Mouse (Mus musculus): ENCODE data around the gene Ciz1.
A peak's percentile ranks its signal among the peaks of the same experiment; 100 is the strongest.

Gene Ciz1

GRCm38 (mm10) chr2:32352151-32353006 lies at the start of gene Ciz1:
TSS of gene Ciz1 (plus strand) at chr2:32352327.
- DNase-seq (ENCODE audit: low read depth, low spot score), result peak; percentile 50

GRCm38 (mm10) chr2:32302952-32303351 lies 49.2 kb upstream of the Ciz1 start:
- no peak for DNase-seq (ENCODE audit: low read depth, low spot score)

GRCm38 (mm10) chr2:32304145-32304832 lies 47.8 kb upstream of the Ciz1 start:
- peak; percentile 46 for DNase-seq (ENCODE audit: low read depth, low spot score)

- no peak for DNase-seq (ENCODE audit: low read depth, low spot score)
Measured at GRCm38 (mm10) chr2:32305668-32306067, 46.5 kb upstream of the Ciz1 start.

- DNase-seq (ENCODE audit: low read depth, low spot score), result no peak
Measured at GRCm38 (mm10) chr2:32306176-32306575, 46.0 kb upstream of the Ciz1 start.

- no peak for DNase-seq (ENCODE audit: low read depth, low spot score)
Measured at GRCm38 (mm10) chr2:32307247-32307798, 44.8 kb upstream of the Ciz1 start.

- DNase-seq (ENCODE audit: low read depth, low spot score), result peak; percentile 41
Measured at GRCm38 (mm10) chr2:32307941-32308760, 44.0 kb upstream of the Ciz1 start.

GRCm38 (mm10) chr2:32308870-32309568 lies 43.1 kb upstream of the Ciz1 start:
- DNase-seq (ENCODE audit: low read depth, low spot score), result no peak

GRCm38 (mm10) chr2:32310096-32310845 lies 41.9 kb upstream of the Ciz1 start:
- no peak for DNase-seq (ENCODE audit: low read depth, low spot score)

- DNase-seq (ENCODE audit: low read depth, low spot score), result no peak
Measured at GRCm38 (mm10) chr2:32311443-32312317, 40.4 kb upstream of the Ciz1 start.

GRCm38 (mm10) chr2:32312318-32312964 lies 39.7 kb upstream of the Ciz1 start:
- DNase-seq (ENCODE audit: low read depth, low spot score), result peak; percentile 85

- DNase-seq (ENCODE audit: low read depth, low spot score), result no peak
Measured at GRCm38 (mm10) chr2:32314831-32315230, 37.3 kb upstream of the Ciz1 start.

GRCm38 (mm10) chr2:32315751-32316150 lies 36.4 kb upstream of the Ciz1 start:
- DNase-seq (ENCODE audit: low read depth, low spot score), result no peak

GRCm38 (mm10) chr2:32316887-32317656 lies 35.1 kb upstream of the Ciz1 start:
- DNase-seq (ENCODE audit: low read depth, low spot score), result no peak

GRCm38 (mm10) chr2:32317791-32318417 lies 34.2 kb upstream of the Ciz1 start:
- no peak for DNase-seq (ENCODE audit: low read depth, low spot score)

GRCm38 (mm10) chr2:32318709-32319585 lies 33.2 kb upstream of the Ciz1 start:
- no peak for DNase-seq (ENCODE audit: low read depth, low spot score)

Measured in retina, postnatal 7 days (tissue).